Mouse (Mus musculus) spleen, adult 2 months (tissue): ENCODE results near the gene Rcor1. TPM values are rescaled to one million over a fixed set of nuclear protein-coding genes. Genes with fewer than 3 reads are reported as not detected.

Experiments used
- DNase-seq, 2 experiments: peaks; one replicate each; pipeline versions ENCODE4 v3.0.0 to v3.0.0-alpha.2; 2012 to 2021; ENCODE audit warnings: low spot score in 2 of 2, low read depth in 1 of 2
- H3K27ac ChIP-seq: fragments of 200-500 bp; 2 replicates; pipeline ENCODE4 v1.5.1; 2012; ENCODE audit warnings: low read length, inconsistent platforms; ENCODE audit not compliant: insufficient read depth
- H3K27me3 ChIP-seq: fragments of 200-500 bp; 2 replicates; pipeline ENCODE4 v1.6.1; 2012; ENCODE audit warnings: mild to moderate bottlenecking, moderate library complexity, low read length, inconsistent platforms; ENCODE audit not compliant: control insufficient read depth, insufficient read depth
- H3K36me3 ChIP-seq: fragments of 200-500 bp; 2 replicates; pipeline ENCODE4 v1.6.1; 2012; ENCODE audit warnings: mild to moderate bottlenecking, low read length, inconsistent platforms; ENCODE audit not compliant: control insufficient read depth, insufficient read depth
- H3K4me1 ChIP-seq: fragments of 200-500 bp; 2 replicates; pipeline ENCODE4 v1.6.1; 2011; ENCODE audit warnings: inconsistent platforms; ENCODE audit not compliant: control insufficient read depth, insufficient read depth, insufficient read length
- H3K4me3 ChIP-seq: fragments of 200-500 bp; 2 replicates; pipeline ENCODE4 v1.5.1; 2011; ENCODE audit warnings: mild to moderate bottlenecking, inconsistent platforms; ENCODE audit not compliant: insufficient read depth, insufficient read length; ENCODE audit errors: extremely low read depth
- CTCF ChIP-seq: fragments of 200-500 bp; IDR thresholded peaks from 2 replicates; pipeline ENCODE4 v1.5.1; 2011; ENCODE audit warnings: mild to moderate bottlenecking, inconsistent platforms; ENCODE audit not compliant: insufficient read depth, insufficient read length, insufficient replicate concordance; ENCODE audit errors: extremely low read depth
- POLR2A ChIP-seq: fragments of 200-500 bp; IDR thresholded peaks from 2 replicates; pipeline ENCODE4 v1.6.1; 2011; ENCODE audit warnings: low read depth, low read length, inconsistent platforms
- WGBS: fragments of 180-500 bp; shearing (Covaris S2); methylation state at CpG from one replicate; pipeline ENCODE4 v1.1.7; 2018; 5-methylcytosine and 5-hydroxymethylcytosine counted together
- polyA plus RNA-seq: library from polyadenylated mRNA; depleted of rRNA; stranded (reverse); fragments of >200 nt; gene quantifications from 2 replicates; pipeline ENCODE4 v1.2.3, GENCODE M21; 2012

The Rcor1 gene
- polyA plus RNA-seq, 1 experiment = 7.8 TPM

DNA sequence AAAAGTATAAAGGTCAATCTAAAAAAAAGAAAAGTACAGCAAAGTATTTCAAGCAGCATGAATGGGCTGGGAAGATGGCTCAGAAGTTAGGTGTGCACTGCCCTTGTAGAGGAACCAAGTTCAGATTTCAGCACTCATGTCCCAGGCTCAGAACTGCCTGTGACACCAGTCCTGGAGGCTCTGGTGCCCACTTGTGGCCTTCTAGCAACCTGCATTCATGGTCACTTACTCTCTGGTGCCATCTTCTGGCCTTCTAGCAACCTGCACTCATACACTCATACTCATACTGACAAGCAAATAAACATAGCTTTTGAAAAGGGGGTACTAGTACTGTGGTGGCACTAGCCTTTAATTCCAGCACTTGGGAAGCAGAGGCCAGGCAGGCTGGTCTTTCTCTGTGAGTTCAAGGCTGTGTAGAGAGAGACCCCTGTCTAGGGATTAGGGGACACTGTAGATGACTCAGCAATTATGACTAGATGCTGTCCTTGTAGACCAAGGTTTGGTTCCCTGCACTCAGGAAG lies 83.2 kb downstream of the Rcor1 start:
- H3K4me3 ChIP-seq = no peak overlapping the region
- H3K36me3 ChIP-seq = no peaks in the 10 kb centered on the region
- no peaks in the 10 kb centered on the region for H3K27me3 ChIP-seq
- DNase-seq = peak in 1 of 2 experiments; percentile 19
- H3K27ac ChIP-seq = no peak overlapping the region
- TF ChIP-seq POLR2A (no peak), CTCF (peak; percentile 29; the same call in 1 of the 2 replicates)
- H3K4me1 ChIP-seq = no peaks in the 10 kb centered on the region

DNA sequence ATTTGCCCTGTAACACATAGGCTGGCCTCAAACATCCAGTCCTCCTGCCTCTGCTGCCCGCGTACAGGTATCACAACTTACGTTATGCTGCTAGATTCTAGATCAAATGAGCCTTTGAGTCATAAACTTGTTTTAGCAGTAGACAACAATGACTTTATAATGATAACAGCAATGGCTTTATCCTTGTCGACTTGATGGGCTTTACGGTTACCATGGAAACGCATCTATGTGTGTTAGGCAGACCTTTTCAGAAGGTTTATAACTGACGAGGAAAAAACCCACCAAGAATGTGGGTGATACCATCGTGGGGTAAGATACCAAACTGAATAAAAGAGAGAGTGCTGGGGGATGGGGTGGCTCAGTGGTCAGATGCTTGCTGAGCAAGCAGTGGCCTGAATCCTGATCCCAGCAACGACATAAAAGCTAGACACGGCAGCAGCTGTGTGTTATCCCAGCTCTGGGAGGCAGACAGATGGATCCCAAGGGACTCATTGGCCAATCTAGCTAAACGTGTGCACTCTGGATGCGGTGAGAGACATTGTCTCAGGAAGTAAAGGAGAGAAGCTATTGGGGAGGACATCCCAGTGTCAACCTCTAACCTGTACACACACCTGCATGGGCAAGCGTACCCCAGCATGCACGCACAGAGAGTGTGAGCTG lies 85.6 kb downstream of the Rcor1 start:
- 83% methylated on average over 14 of the region's 14 CpGs for WGBS

DNA sequence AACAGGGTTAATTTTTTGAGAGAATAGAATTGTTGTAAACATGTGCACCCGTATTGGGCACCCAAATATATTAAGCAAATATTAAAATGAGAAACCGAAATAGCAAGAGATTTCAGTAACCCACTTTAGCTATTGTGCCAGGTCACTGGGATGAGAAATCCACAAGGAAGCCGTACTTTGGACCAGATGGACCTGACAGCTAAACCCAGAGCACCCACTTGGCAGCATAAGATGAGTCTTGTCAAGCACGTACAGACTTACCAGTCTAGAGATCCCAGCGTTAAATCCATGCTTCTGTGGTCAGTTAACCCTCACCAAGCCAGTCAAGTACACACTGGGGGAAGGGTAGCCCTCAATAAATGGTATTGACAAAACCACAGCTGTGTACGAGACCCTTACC lies 86.5 kb downstream of the Rcor1 start:
- Histone ChIP-seq H3K4me1 (no peaks in the 10 kb centered on the region), H3K27ac (no peak overlapping the region), H3K4me3 (no peak overlapping the region), H3K36me3 (no peaks in the 10 kb centered on the region), H3K27me3 (no peaks in the 10 kb centered on the region)
- TF ChIP-seq POLR2A (no peak), CTCF (no peak)
- 86% methylated on average over 6 of the region's 6 CpGs for WGBS
- DNase-seq = no peak

More for the DNA sequence above, 85.6 kb downstream of the Rcor1 start:
- TF ChIP-seq POLR2A (no peak), CTCF (no peak)
- Histone ChIP-seq H3K4me1 (no peaks in the 10 kb centered on the region), H3K4me3 (no peak overlapping the region), H3K27ac (no peak overlapping the region), H3K36me3 (no peaks in the 10 kb centered on the region), H3K27me3 (no peaks in the 10 kb centered on the region)
- DNase-seq = no peak

DNA sequence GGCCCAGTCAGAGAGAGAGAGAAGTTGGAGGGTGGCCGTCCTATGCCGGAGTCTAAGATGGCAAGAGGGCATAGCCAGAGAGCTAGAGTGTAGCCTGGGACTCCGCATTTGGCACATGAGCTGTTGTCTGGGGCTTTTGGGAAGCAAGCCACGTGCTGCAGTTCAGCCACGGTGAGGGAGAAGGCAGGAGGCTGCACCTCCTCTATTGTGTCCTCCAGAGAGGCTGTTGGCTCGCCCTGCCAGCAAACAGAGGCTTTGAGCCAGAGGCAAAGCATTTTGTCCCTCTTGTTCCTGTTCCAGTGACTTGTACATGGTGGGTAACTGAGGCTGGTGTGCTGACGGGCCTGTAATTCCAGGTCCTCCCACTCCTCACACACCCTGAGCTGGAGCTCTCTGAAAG lies 95.0 kb downstream of the Rcor1 start:
- Histone ChIP-seq H3K4me1 (no peaks in the 10 kb centered on the region; the same call in 1 of the 2 replicates), H3K4me3 (no peak overlapping the region), H3K36me3 (no peaks in the 10 kb centered on the region), H3K27ac (no peak overlapping the region), H3K27me3 (no peaks in the 10 kb centered on the region)
- 96% methylated on average over 7 of the region's 7 CpGs for WGBS
- TF ChIP-seq POLR2A (no peak), CTCF (no peak)
- no peak for DNase-seq

DNA sequence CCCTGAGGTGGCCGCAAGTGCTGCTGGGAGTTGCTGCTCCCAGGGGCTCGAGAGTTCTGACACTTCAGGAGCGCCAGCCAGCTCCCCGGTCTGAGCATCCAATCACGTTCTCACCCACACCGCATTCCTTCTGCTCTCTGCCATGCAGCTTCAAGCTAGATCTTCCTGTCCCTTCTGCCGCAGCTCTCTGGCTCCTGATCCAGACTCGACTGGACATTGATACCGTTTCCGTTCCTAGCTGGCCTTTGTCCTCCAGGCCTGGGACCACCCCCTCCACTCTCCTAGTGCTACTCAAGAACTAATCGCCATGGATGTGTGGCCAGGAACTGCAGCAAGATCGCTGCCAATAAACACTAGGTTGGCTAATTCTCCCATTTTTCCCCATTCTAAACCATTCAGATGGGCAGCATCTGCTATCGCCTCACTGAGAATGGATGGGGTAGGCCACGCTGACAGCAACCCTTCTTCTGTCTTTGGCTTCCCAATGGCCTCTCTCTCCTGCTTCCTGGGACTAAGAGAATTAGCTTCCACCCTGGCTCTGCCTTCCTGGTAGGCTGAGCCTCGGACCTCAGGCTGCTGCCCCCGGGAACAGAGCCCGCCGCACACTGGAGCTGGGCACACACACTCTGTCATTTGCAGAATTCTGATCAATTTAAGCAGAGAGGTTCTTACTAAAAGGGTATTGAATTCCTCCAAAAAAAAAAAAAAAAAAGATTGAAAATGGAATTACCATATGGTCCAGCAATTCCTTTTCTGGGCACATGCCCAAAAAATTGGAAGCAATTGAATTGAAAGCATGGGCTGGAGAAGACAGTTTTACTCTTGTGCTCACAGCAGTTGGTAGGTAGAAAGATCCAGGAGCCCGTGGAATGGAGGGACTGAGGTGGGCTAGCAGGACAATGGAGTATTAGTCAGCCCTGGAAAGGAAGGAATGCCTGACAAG lies 95.9 kb downstream of the Rcor1 start:
- H3K4me3 ChIP-seq = no peak overlapping the region
- H3K36me3 ChIP-seq = no peaks in the 10 kb centered on the region
- 85% methylated on average over 19 of the region's 19 CpGs for WGBS
- no peaks in the 10 kb centered on the region; the same call in 1 of the 2 replicates for H3K4me1 ChIP-seq
- DNase-seq = no peak
- no peak overlapping the region for H3K27ac ChIP-seq
- TF ChIP-seq CTCF (no peak), POLR2A (no peak)
- H3K27me3 ChIP-seq = no peaks in the 10 kb centered on the region

DNA sequence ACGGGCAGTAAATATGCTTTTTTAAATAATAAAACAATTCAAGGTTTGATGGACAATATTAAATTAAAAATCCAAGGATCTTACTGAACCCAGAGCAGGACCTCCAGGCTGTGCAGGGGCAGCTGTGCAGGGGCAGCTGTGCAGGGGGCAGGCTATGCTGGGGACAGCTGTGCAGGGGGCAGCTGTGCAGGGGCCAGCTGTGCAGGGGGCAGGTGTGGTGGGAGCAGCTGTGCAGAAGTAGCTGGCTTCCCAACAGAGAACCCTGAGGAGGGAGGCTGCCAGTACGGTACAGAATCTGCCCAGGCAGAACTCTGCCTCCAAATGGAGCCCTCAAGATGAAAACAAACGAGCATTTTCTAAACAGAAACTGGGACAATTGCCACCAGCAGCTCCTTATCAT lies 96.8 kb downstream of the Rcor1 start:
- H3K27me3 ChIP-seq = no peaks in the 10 kb centered on the region
- H3K4me1 ChIP-seq = no peaks in the 10 kb centered on the region; the same call in 1 of the 2 replicates
- TF ChIP-seq CTCF = no peak
- no peak for TF ChIP-seq POLR2A
- no peak overlapping the region for H3K4me3 ChIP-seq
- no peaks in the 10 kb centered on the region for H3K36me3 ChIP-seq
- no peak for DNase-seq
- H3K27ac ChIP-seq = no peak overlapping the region
- WGBS = 66% methylated on average over 3 of the region's 3 CpGs
